Mouse (Mus musculus) midbrain, postnatal 0 days (tissue): ENCODE results near the gene Cnot11. TPM values are rescaled to one million over a fixed set of nuclear protein-coding genes. Genes with fewer than 3 reads are reported as not detected.
A peak's percentile ranks its signal among the peaks of the same experiment; 100 is the strongest.

Experiments
- ATAC-seq: fragments of 200-750 bp; cut with Nextera tagmentation; 2 replicates; pipeline ENCODE4 v1.8.0; 2017; ENCODE audit warnings: moderate number of reproducible peaks, mild to moderate bottlenecking, moderate TSS enrichment, moderate library complexity; ENCODE audit not compliant: low FRiP score
- DNase-seq: peaks from one replicate; pipeline ENCODE4 v3.0.0-alpha.2; 2015; ENCODE audit warnings: low spot score
- H3K27ac ChIP-seq: fragments of 300-500 bp; sonication (generic); 2 replicates; pipeline ENCODE4 v1.5.1; 2014; ENCODE audit warnings: low read depth, mild to moderate bottlenecking, low read length, mixed read lengths
- H3K27me3 ChIP-seq: fragments of 300-500 bp; sonication (generic); 2 replicates; pipeline ENCODE4 v1.6.1; 2014; ENCODE audit warnings: low read length, control low read depth, mixed read lengths; ENCODE audit not compliant: insufficient read depth
- H3K36me3 ChIP-seq: fragments of 300-500 bp; sonication (generic); 2 replicates; pipeline ENCODE4 v1.6.1; 2014; ENCODE audit warnings: low read length, control low read depth, mixed read lengths; ENCODE audit not compliant: insufficient read depth
- H3K4me1 ChIP-seq: fragments of 300-500 bp; sonication (generic); 2 replicates; pipeline ENCODE4 v1.6.1; 2014; ENCODE audit warnings: mild to moderate bottlenecking, control low read depth, antibody characterized with exemption, low read length, mixed read lengths; ENCODE audit not compliant: insufficient read depth
- H3K4me2 ChIP-seq: fragments of 300-500 bp; sonication (generic); 2 replicates; pipeline ENCODE4 v1.6.1; 2014; ENCODE audit warnings: low read depth, mild to moderate bottlenecking, low read length, mixed read lengths; ENCODE audit not compliant: poor library complexity, severe bottlenecking
- H3K4me3 ChIP-seq: fragments of 300-500 bp; sonication (generic); 2 replicates; pipeline ENCODE4 v1.5.1; 2014; ENCODE audit warnings: low read depth, mild to moderate bottlenecking, low read length, moderate library complexity
- H3K9ac ChIP-seq: fragments of 300-500 bp; sonication (generic); replicated peaks from 2 replicates; pipeline ENCODE4 v1.6.1; 2014; ENCODE audit warnings: mild to moderate bottlenecking, low read length, moderate library complexity, mixed read lengths; ENCODE audit not compliant: poor library complexity, severe bottlenecking
- H3K9me3 ChIP-seq: fragments of 300-500 bp; sonication (generic); 2 replicates; pipeline ENCODE4 v1.6.1; 2016; ENCODE audit warnings: low read length, control low read depth
- CTCF ChIP-seq: IDR thresholded peaks from 2 replicates; pipeline ENCODE4 v1.5.1; 2016; ENCODE audit warnings: antibody characterized with exemption, mild to moderate bottlenecking
- WGBS: fragments of 180-500 bp; shearing (Covaris S2); extraction: QIAGEN DNeasy Blood & Tissue Kit; methylation state at CpG from one replicate; pipeline ENCODE4 v1.1.7; 2014; 5-methylcytosine and 5-hydroxymethylcytosine counted together
- polyA plus RNA-seq: library from polyadenylated mRNA; unstranded; fragments of >200 nt; fragmentation: Nextera tagmentation; extraction: Ambion mirVana; gene quantifications from 2 replicates; pipeline ENCODE4 v1.2.1, GENCODE M21; 2015
- total RNA-seq: library from RNA; depleted of rRNA; stranded (reverse); fragments of >200 nt; gene quantifications from 2 replicates; pipeline ENCODE4 v1.2.3, GENCODE M21; 2014; rRNA removed

Cnot11 gene
- total RNA-seq (28.8 and 32.3 TPM in 2 replicates), polyA plus RNA-seq (9.4 and 9.6 TPM in 2 replicates)

DNA sequence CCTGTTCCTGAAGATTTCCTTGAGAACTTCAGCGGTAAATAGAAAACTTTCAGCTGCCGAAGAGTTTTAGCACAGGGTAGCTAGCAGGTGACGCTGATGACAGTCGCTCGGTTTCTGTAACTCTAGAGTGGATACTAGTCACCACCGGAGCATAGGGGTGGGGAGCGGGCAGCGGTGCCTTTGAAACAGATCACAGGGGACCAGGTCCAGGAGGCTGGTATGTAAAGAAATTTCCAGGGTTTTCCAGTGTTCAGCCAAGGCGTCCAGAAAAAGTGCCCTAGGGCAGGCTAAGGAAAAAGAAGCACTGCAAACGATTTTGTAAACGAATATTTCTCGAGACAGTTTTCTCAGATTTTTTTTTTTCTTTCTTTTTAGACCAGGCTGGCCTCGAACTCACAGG, at the start of gene Cnot11:
Gene Cnot11, plus strand, starts transcription at position 162 of the 400 bp plus-strand sequence.
- H3K9ac ChIP-seq: peak within 1 kb of the TSS; percentile 96
- H3K4me1 ChIP-seq: peaks cover 4% of the 10 kb centered on the region; the same call in 1 of the 2 replicates
- peak within 1 kb of the TSS; percentile 76 for H3K4me2 ChIP-seq
- peaks cover 10% of the 10 kb centered on the region for H3K36me3 ChIP-seq
- H3K27ac ChIP-seq: peak within 1 kb of the TSS; percentile 90
- no peak for TF ChIP-seq CTCF
- H3K4me3 ChIP-seq: peak within 1 kb of the TSS; percentile 97
- DNase-seq: no peak
- H3K9me3 ChIP-seq: no peaks in the 10 kb centered on the region
- WGBS: 35% methylated on average over 13 of the region's 13 CpGs
- ATAC-seq: no peak
- H3K27me3 ChIP-seq: no peaks in the 10 kb centered on the region

DNA sequence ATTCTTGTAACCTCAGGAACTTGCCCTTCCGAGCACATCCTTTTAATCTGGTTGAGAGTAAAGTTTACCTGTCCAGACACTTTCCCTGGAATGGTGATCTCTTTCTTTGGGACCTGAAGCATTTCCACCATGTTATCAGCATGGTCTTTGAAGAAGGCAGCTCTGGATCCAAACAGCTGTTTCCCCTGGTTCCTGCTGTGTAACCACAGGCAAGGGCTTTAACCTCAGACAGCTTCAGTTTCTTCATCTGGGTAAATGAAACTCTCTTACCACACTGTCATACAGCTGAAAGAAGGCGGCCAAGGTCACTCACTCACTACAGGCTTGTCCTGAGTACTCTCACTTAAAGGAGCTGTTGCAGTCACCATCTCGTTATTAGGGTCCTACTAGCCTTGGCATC, 47.4 kb upstream of the Cnot11 start:
- DNase-seq (no peak), ATAC-seq (no peak)
- H3K4me3 ChIP-seq: no peak overlapping the region
- no peaks in the 10 kb centered on the region for H3K36me3 ChIP-seq
- H3K27me3 ChIP-seq: no peaks in the 10 kb centered on the region
- H3K9ac ChIP-seq: no peak overlapping the region
- WGBS: 76% methylated on average over 3 of the region's 3 CpGs
- H3K4me2 ChIP-seq: no peak overlapping the region
- no peak for TF ChIP-seq CTCF
- H3K27ac ChIP-seq: no peak overlapping the region
- no peaks in the 10 kb centered on the region for H3K4me1 ChIP-seq
- H3K9me3 ChIP-seq: no peaks in the 10 kb centered on the region

DNA sequence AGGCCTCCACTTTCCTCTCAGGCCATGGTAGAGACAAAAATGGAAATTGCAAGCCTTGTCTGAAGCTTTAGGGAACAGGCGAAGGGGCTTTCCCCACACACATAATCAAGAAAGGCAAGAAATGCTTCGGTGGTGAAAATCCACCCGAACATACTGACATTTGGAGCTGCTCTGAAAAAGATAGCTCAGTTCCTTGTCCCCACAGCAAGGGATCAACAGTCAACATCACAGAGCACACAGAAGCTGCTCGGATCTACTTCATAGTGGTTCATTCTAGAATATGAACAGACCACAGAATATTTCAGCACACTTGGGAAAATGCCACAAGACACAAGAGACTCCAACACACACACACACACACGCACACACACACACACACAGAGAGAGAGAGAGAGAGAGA, 41.6 kb upstream of the Cnot11 start:
- Histone ChIP-seq H3K27me3 (no peaks in the 10 kb centered on the region), H3K27ac (no peak overlapping the region), H3K36me3 (no peaks in the 10 kb centered on the region), H3K4me2 (no peak overlapping the region), H3K9ac (no peak overlapping the region), H3K4me3 (no peak overlapping the region), H3K9me3 (0 out of 2 replicates have a peak, but pooled peaks cover 6% of the 10 kb centered on the region), H3K4me1 (no peaks in the 10 kb centered on the region)
- ATAC-seq (no peak), DNase-seq (no peak)
- TF ChIP-seq CTCF: no peak
- 93% methylated on average over 5 of the region's 5 CpGs for WGBS

DNA sequence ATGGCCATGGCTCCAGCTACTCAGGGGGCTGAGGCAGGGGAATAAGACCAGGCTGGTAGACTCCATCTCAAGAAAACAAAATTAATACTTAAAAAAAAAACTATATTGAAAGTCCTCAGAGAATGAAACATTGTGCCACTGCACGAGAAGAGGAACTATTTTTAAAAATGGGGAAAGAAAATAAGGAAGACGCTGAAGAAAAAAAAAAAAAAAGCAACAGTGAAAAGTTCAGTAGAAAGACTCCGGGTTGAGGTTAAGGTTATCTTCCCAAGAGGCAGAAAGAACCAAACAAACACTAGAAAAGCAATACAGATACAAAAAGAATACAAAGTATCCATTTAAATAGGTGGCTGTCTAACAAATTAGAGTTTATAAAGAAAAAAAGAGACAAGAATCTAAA, 41.1 kb upstream of the Cnot11 start:
- 0 out of 2 replicates have a peak, but pooled peaks cover 6% of the 10 kb centered on the region for H3K9me3 ChIP-seq
- H3K9ac ChIP-seq: no peak overlapping the region
- H3K4me1 ChIP-seq: no peaks in the 10 kb centered on the region
- H3K4me2 ChIP-seq: no peak overlapping the region
- no peaks in the 10 kb centered on the region for H3K36me3 ChIP-seq
- H3K27me3 ChIP-seq: no peaks in the 10 kb centered on the region
- DNase-seq: no peak
- WGBS: 83% methylated on average over 3 of the region's 3 CpGs
- no peak for ATAC-seq
- no peak overlapping the region for H3K4me3 ChIP-seq
- no peak overlapping the region for H3K27ac ChIP-seq
- no peak for TF ChIP-seq CTCF

DNA sequence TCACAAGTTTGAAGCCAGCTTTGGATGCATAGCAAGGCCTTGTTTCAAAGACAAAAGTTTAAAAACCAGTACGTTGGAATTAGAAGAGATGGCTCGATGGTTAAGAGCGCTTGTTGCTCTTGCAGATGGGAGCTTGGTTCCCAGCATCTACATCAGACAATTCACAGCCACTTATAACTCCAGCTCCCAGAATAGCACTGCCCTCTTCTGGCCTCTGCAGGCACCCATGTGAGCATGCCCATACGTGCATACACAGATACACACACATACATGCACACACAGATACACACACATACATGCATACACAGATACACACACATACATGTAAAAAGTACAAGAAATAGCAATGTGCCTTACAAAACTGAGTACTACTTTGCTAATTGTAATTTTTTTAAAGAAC, 37.8 kb upstream of the Cnot11 start:
- WGBS: 92% methylated on average over 4 of the region's 4 CpGs
- Histone ChIP-seq H3K4me3 (no peak overlapping the region), H3K9me3 (0 out of 2 replicates have a peak, but pooled peaks cover 6% of the 10 kb centered on the region), H3K4me1 (no peaks in the 10 kb centered on the region), H3K27ac (no peak overlapping the region), H3K4me2 (no peak overlapping the region), H3K27me3 (no peaks in the 10 kb centered on the region), H3K36me3 (no peaks in the 10 kb centered on the region), H3K9ac (no peak overlapping the region)
- ATAC-seq (no peak), DNase-seq (no peak)
- TF ChIP-seq CTCF: no peak

DNA sequence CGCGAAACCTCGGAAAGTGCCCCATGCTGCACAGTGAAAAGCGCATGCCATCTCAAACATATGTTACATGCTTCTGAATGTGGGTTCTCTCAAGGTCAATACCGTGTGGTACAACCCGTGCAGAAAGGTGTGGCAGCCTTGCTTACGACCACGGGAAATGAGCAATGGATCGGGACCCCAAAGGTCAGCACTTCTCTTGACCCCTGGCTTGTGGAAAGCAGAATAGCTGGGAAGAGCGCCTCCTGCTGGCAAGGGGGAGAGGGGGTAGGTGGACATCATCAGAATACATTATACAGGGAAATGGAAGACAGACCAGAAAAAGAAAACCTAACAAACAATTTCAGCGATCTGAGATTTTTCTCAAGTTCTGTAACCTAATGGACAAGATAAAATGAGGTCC, 37.0 kb upstream of the Cnot11 start:
- Histone ChIP-seq H3K9ac (no peak overlapping the region), H3K27me3 (no peaks in the 10 kb centered on the region), H3K4me1 (no peaks in the 10 kb centered on the region), H3K4me3 (no peak overlapping the region), H3K36me3 (no peaks in the 10 kb centered on the region), H3K4me2 (no peak overlapping the region), H3K27ac (no peak overlapping the region), H3K9me3 (0 out of 2 replicates have a peak, but pooled peaks cover 6% of the 10 kb centered on the region)
- DNase-seq: no peak
- ATAC-seq: no peak
- TF ChIP-seq CTCF: peak; percentile 19; the same call in 1 of the 2 replicates
- 89% methylated on average over 11 of the region's 11 CpGs for WGBS
